Mouse (Mus musculus): ENCODE results near the gene Bub1b. TPM values are rescaled to one million over a fixed set of nuclear protein-coding genes. Genes with fewer than 3 reads are reported as not detected.

Gene Bub1b
- polyA plus RNA-seq, 1 experiment: 1.9 TPM

DNA sequence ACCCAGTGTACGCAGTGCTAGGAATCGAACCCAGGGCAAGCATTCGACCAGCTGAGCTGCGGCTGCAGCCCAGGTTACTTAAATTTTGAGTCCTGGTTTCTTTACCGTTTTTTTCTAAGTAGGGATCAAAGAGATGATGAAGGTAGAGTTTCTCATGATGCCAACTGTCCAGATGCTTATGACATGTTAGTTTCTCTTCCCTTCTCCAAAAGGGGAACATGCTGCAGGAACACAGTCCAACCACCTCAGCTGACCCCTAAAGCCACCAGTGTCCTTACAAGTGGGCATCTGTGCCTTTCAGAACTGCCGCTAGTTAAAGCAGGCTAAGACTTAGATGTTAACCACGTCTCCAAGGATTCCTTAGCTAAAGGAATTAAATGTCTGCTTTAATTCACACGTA, 30.8 kb upstream of the Bub1b start:
- Histone ChIP-seq H3K36me3 (ENCODE audit: control insufficient read depth) (no peaks in the 10 kb centered on the region), H3K4me3 (replicated peaks) (no peak overlapping the region), H3K9me3 (ENCODE audit: control insufficient read depth, low read length) (no peaks in the 10 kb centered on the region), H3K4me1 (ENCODE audit: control insufficient read depth) (no peaks in the 10 kb centered on the region), H3K27me3 (ENCODE audit: control insufficient read depth) (no peaks in the 10 kb centered on the region)
- TF ChIP-seq TAL1 (IDR thresholded peaks at IDR 0.05; ENCODE audit: low read length): no peak
- TF ChIP-seq GATA1 (IDR thresholded peaks at IDR 0.05; ENCODE audit: low read length): no peak

GRCm38 (mm10) chr2:118570939-118571338, 27.1 kb upstream of the Bub1b start:
- no peaks in the 10 kb centered on the region for H3K4me1 ChIP-seq (ENCODE audit: control insufficient read depth)
- H3K4me3 ChIP-seq (replicated peaks): no peak overlapping the region
- H3K36me3 ChIP-seq (ENCODE audit: control insufficient read depth): no peaks in the 10 kb centered on the region
- no peaks in the 10 kb centered on the region for H3K27me3 ChIP-seq (ENCODE audit: control insufficient read depth)
- no peaks in the 10 kb centered on the region for H3K9me3 ChIP-seq (ENCODE audit: control insufficient read depth, low read length)
- TF ChIP-seq TAL1 (IDR thresholded peaks at IDR 0.05; ENCODE audit: low read length) (no peak), GATA1 (IDR thresholded peaks at IDR 0.05; ENCODE audit: low read length) (no peak)

GRCm38 (mm10) chr2:118572183-118572836, 25.7 kb upstream of the Bub1b start:
- H3K4me1 ChIP-seq (ENCODE audit: control insufficient read depth): no peaks in the 10 kb centered on the region
- H3K9me3 ChIP-seq (ENCODE audit: control insufficient read depth, low read length): no peaks in the 10 kb centered on the region
- TF ChIP-seq GATA1 (IDR thresholded peaks at IDR 0.05; ENCODE audit: low read length): no peak
- no peak for TF ChIP-seq TAL1 (IDR thresholded peaks at IDR 0.05; ENCODE audit: low read length)
- no peaks in the 10 kb centered on the region for H3K27me3 ChIP-seq (ENCODE audit: control insufficient read depth)
- H3K36me3 ChIP-seq (ENCODE audit: control insufficient read depth): no peaks in the 10 kb centered on the region
- H3K4me3 ChIP-seq (replicated peaks): no peak overlapping the region

GRCm38 (mm10) chr2:118573135-118573534, 24.9 kb upstream of the Bub1b start:
- Histone ChIP-seq H3K27me3 (ENCODE audit: control insufficient read depth) (no peaks in the 10 kb centered on the region), H3K9me3 (ENCODE audit: control insufficient read depth, low read length) (no peaks in the 10 kb centered on the region), H3K36me3 (ENCODE audit: control insufficient read depth) (no peaks in the 10 kb centered on the region), H3K4me1 (ENCODE audit: control insufficient read depth) (no peaks in the 10 kb centered on the region), H3K4me3 (replicated peaks) (no peak overlapping the region)
- TF ChIP-seq TAL1 (IDR thresholded peaks at IDR 0.05; ENCODE audit: low read length) (no peak), GATA1 (IDR thresholded peaks at IDR 0.05; ENCODE audit: low read length) (no peak)

GRCm38 (mm10) chr2:118586013-118586412, 12.0 kb upstream of the Bub1b start:
- H3K27me3 ChIP-seq (ENCODE audit: control insufficient read depth): no peaks in the 10 kb centered on the region
- H3K4me1 ChIP-seq (ENCODE audit: control insufficient read depth): peaks cover 2% of the 10 kb centered on the region; the same call in 1 of the 2 replicates
- no peaks in the 10 kb centered on the region for H3K36me3 ChIP-seq (ENCODE audit: control insufficient read depth)
- no peak for TF ChIP-seq TAL1 (IDR thresholded peaks at IDR 0.05; ENCODE audit: low read length)
- TF ChIP-seq GATA1 (IDR thresholded peaks at IDR 0.05; ENCODE audit: low read length): no peak
- H3K4me3 ChIP-seq (replicated peaks): no peak overlapping the region
- H3K9me3 ChIP-seq (ENCODE audit: control insufficient read depth, low read length): no peaks in the 10 kb centered on the region; the same call in 1 of the 2 replicates

DNA sequence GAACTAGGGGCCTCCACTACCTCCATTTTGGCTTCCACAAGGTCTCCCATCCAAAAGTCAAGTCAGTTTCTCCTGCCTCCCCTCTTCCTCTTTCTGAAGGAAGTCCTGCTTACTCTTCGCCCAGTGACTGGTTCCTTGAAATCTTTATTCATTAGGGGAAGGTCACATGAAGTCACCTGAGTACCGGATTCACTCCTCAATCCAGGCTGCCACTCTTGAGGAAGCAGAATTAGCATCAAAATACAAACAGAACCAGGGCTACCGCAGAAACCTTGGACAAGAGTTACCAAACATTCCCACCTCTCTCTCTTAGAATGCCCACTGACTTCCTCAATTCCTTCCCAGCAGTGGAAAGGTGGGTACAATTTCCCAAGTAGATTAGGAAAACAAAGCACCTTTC, 10.3 kb upstream of the Bub1b start:
- TF ChIP-seq GATA1 (IDR thresholded peaks at IDR 0.05; ENCODE audit: low read length) (no peak), TAL1 (IDR thresholded peaks at IDR 0.05; ENCODE audit: low read length) (no peak)
- H3K4me1 ChIP-seq (ENCODE audit: control insufficient read depth): peaks cover 2% of the 10 kb centered on the region; the same call in 1 of the 2 replicates
- no peaks in the 10 kb centered on the region for H3K9me3 ChIP-seq (ENCODE audit: control insufficient read depth, low read length)
- no peaks in the 10 kb centered on the region for H3K36me3 ChIP-seq (ENCODE audit: control insufficient read depth)
- no peaks in the 10 kb centered on the region for H3K27me3 ChIP-seq (ENCODE audit: control insufficient read depth)
- H3K4me3 ChIP-seq (replicated peaks): no peak overlapping the region

GRCm38 (mm10) chr2:118591083-118591482, 6.9 kb upstream of the Bub1b start:
- Histone ChIP-seq H3K4me1 (ENCODE audit: control insufficient read depth) (peaks cover 2% of the 10 kb centered on the region; the same call in 1 of the 2 replicates), H3K4me3 (replicated peaks) (no peak overlapping the region), H3K27me3 (ENCODE audit: control insufficient read depth) (no peaks in the 10 kb centered on the region)

DNA sequence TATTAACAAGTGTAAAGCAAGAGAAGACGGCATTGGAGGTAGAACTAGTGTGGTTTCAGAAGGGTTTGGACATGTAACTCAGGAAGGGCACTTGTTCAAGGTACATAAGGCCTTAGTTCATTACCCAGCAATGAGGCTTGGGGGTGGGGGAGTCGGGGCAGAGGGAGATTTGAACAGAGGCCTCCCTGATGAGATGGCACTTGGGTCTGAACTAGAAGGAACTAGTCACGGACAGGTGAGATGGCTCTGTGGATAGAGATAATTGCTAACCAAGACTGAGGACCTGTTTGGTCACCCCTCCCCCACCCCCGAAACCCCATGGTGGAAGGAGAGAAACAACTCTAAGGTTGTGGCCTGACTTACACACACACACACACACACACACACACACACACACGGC, 1.1 kb downstream of the Bub1b start:
- H3K4me1 ChIP-seq (ENCODE audit: control insufficient read depth): peaks cover 33% of the 10 kb centered on the region
- no peaks in the 10 kb centered on the region for H3K27me3 ChIP-seq (ENCODE audit: control insufficient read depth)
- peaks cover 43% of the 10 kb centered on the region for H3K36me3 ChIP-seq (ENCODE audit: control insufficient read depth)
- TF ChIP-seq GATA1 (IDR thresholded peaks at IDR 0.05; ENCODE audit: low read length): no peak
- no peak for TF ChIP-seq TAL1 (IDR thresholded peaks at IDR 0.05; ENCODE audit: low read length)
- H3K4me3 ChIP-seq (replicated peaks): peak overlapping the region; percentile 100
- H3K9me3 ChIP-seq (ENCODE audit: control insufficient read depth, low read length): no peaks in the 10 kb centered on the region

More at GRCm38 (mm10) chr2:118591083-118591482, 6.9 kb upstream of the Bub1b start:
- Histone ChIP-seq H3K9me3 (ENCODE audit: control insufficient read depth, low read length) (no peaks in the 10 kb centered on the region), H3K36me3 (ENCODE audit: control insufficient read depth) (no peaks in the 10 kb centered on the region)
- TF ChIP-seq TAL1 (IDR thresholded peaks at IDR 0.05; ENCODE audit: low read length) (no peak), GATA1 (IDR thresholded peaks at IDR 0.05; ENCODE audit: low read length) (no peak)

GRCm38 (mm10) chr2:118601599-118602263, 3.7 kb downstream of the Bub1b start:
- TF ChIP-seq TAL1 (IDR thresholded peaks at IDR 0.05; ENCODE audit: low read length) (no peak), GATA1 (IDR thresholded peaks at IDR 0.05; ENCODE audit: low read length) (no peak)
- no peaks in the 10 kb centered on the region for H3K27me3 ChIP-seq (ENCODE audit: control insufficient read depth)
- no peaks in the 10 kb centered on the region for H3K9me3 ChIP-seq (ENCODE audit: control insufficient read depth, low read length)
- peaks cover 70% of the 10 kb centered on the region for H3K36me3 ChIP-seq (ENCODE audit: control insufficient read depth)
- peak overlapping the region; percentile 1 for H3K4me3 ChIP-seq (replicated peaks)
- peaks cover 35% of the 10 kb centered on the region for H3K4me1 ChIP-seq (ENCODE audit: control insufficient read depth)

Measured in erythroblast, embryonic 14.5 days (primary cell).